Mouse (Mus musculus): ENCODE results near the gene Gm17018. TPM values are rescaled to one million over a fixed set of nuclear protein-coding genes. Genes with fewer than 3 reads are reported as not detected.

Gm17018 gene
- polyA plus RNA-seq, 1 experiment from 2014 or later: 76.3 TPM

Other genes with a start within 250 kb of the Gm17018 start
- gene Btrc, start 196.9 kb upstream of the Gm17018 start, polyA plus RNA-seq (2014; fragmentation: Nextera tagmentation; extraction: Ambion mirVana): 70.8 and 74.8 TPM in 2 replicates
- gene Poll, start 84 bp upstream of the Gm17018 start, polyA plus RNA-seq (2014; fragmentation: Nextera tagmentation; extraction: Ambion mirVana): 9.2 and 11.7 TPM in 2 replicates
- 6.8 and 8.4 TPM in 2 replicates for gene Fbxw4, start 99.7 kb downstream of the Gm17018 start, polyA plus RNA-seq (2014; fragmentation: Nextera tagmentation; extraction: Ambion mirVana)
- gene Fgf8, start 182.3 kb downstream of the Gm17018 start, polyA plus RNA-seq (2014; fragmentation: Nextera tagmentation; extraction: Ambion mirVana): 0.35 TPM in 1 of 2 replicates, not detected in the other
- gene Npm3, start 189.0 kb downstream of the Gm17018 start, polyA plus RNA-seq (2014; fragmentation: Nextera tagmentation; extraction: Ambion mirVana): 5.9 and 6.1 TPM in 2 replicates
- gene Mgea5, start 223.2 kb downstream of the Gm17018 start, polyA plus RNA-seq (2014; fragmentation: Nextera tagmentation; extraction: Ambion mirVana): 106 and 108 TPM in 2 replicates